Mouse (Mus musculus): ENCODE data around the gene Depdc7. TPM values are rescaled to one million over a fixed set of nuclear protein-coding genes. Genes with fewer than 3 reads are reported as not detected.
A peak's percentile ranks its signal among the peaks of the same experiment; 100 is the strongest.

Depdc7 gene
- polyA plus RNA-seq, 1 experiment from 2014 or later = 19.5 TPM

DNA sequence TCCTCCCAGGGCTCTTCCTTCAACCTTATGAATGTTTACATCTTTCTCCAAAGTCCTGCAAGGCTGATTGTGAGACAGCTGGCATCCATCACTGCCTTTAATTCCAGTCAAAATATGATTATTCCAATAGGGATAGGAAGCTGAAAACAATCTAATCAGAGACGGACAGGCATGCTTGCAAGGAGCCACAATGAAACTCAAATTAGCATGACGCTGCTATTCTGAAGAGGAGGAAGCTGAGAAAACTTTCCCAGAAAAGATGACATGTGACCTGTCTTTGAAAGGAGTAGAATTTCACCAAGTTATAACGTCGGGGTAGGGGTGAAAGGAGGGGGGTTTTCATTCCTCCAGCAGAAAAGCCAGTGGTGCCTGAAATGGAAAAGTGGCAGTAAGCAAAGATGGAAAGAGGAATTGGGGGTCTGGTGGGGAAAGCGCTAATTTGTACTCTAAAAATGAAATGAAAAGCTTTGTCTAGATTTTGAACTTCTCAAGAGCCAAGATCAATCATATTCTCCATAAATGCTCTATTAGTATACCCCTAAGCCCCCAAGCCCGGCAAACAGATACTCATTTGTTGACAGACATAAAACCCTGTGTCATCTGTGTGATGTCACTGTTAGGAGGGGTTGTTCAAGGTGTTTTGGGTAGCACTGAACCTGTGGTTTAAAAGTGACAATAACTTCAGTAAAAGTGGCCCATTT lies 31.9 kb downstream of the Depdc7 start:
- Histone ChIP-seq H3K36me3 (ENCODE audit: control insufficient read depth, insufficient read depth, low read length) (no peaks in the 10 kb centered on the region), H3K9ac (ENCODE audit: low read length) (no peak overlapping the region; the same call in 1 of the 2 replicates), H3K4me3 (ENCODE audit: low read depth, low read length) (peak overlapping the region; percentile 83), H3K4me1 (replicated peaks; ENCODE audit: control insufficient read depth, insufficient read depth, low read length) (peaks cover 18% of the 10 kb centered on the region), H3K4me2 (ENCODE audit: low read length) (peak overlapping the region; percentile 77), H3K9me3 (ENCODE audit: control insufficient read depth, low read length) (no peaks in the 10 kb centered on the region), H3K27me3 (replicated peaks; ENCODE audit: control insufficient read depth, insufficient read depth, low read length) (no peaks in the 10 kb centered on the region), H3K27ac (ENCODE audit: low read depth) (no peak overlapping the region; the same call in 1 of the 2 replicates)
- ATAC-seq (replicated peaks; ENCODE audit: low FRiP score, low TSS enrichment, low read depth) (no peak), DNase-seq (ENCODE audit: low spot score) (no peak)
- 33% methylated on average over 6 of the region's 6 CpGs for WGBS

DNA sequence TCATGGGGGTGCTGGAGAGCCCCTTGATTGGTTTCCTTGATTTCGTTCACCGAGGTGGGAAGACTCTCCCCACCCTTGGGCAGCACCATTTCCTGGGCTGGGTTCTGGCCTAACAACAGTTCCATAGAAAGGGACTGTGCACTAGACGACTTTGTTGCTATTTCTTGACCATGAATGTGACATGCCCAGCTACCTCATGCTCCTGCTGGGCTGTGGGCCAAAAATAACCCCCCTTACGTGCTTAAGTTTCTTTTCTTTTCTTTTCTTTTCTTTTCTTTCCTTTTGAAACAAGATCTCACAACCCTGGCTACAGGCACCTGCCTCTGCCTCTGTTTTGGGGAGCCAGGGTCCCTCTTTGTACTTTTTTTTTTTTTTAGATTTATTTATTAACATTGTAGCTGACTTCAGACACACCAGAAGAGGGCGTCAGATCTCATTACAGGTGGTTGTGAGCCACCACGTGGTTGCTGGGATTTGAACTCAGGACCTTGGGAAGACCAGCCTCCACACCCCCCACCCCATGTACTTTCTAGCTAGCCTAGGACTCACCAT lies 32.8 kb downstream of the Depdc7 start:
- Histone ChIP-seq H3K9me3 (ENCODE audit: control insufficient read depth, low read length) (no peaks in the 10 kb centered on the region), H3K36me3 (ENCODE audit: control insufficient read depth, insufficient read depth, low read length) (no peaks in the 10 kb centered on the region), H3K27ac (ENCODE audit: low read depth) (no peak overlapping the region), H3K27me3 (replicated peaks; ENCODE audit: control insufficient read depth, insufficient read depth, low read length) (no peaks in the 10 kb centered on the region), H3K9ac (ENCODE audit: low read length) (no peak overlapping the region), H3K4me1 (replicated peaks; ENCODE audit: control insufficient read depth, insufficient read depth, low read length) (peaks cover 24% of the 10 kb centered on the region), H3K4me2 (ENCODE audit: low read length) (no peak overlapping the region), H3K4me3 (ENCODE audit: low read depth, low read length) (no peak overlapping the region)
- ATAC-seq (replicated peaks; ENCODE audit: low FRiP score, low TSS enrichment, low read depth) = no peak
- no peak for DNase-seq (ENCODE audit: low spot score)
- WGBS = 60% methylated on average over 6 of the region's 6 CpGs

DNA sequence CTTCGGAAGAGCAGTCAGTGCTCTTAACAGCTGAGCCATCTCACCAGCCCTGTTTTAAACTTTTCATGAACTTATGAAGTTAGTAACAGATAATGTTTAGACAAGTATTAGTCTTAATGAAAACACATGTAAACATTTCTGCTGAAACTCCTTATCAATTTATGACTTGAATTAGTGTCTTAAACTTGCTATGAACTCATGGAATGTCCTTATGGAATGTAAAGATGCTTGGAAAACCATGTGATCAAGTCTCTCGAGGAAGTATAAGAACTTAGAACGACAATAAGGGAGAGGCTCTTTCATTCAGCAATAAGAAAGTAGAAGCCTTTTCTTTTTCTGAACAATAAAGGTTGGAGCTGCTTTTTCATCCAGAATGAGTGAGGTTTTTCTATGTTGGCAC lies 38.3 kb downstream of the Depdc7 start:
- H3K9me3 ChIP-seq (ENCODE audit: control insufficient read depth, low read length) = no peaks in the 10 kb centered on the region
- peaks cover 17% of the 10 kb centered on the region; the same call in 1 of the 2 replicates for H3K4me1 ChIP-seq (replicated peaks; ENCODE audit: control insufficient read depth, insufficient read depth, low read length)
- H3K4me3 ChIP-seq (ENCODE audit: low read depth, low read length) = no peak overlapping the region
- no peaks in the 10 kb centered on the region for H3K36me3 ChIP-seq (ENCODE audit: control insufficient read depth, insufficient read depth, low read length)
- 0 out of 2 replicates have a peak overlapping the region, but pooled peaks have one; percentile 5 for H3K4me2 ChIP-seq (ENCODE audit: low read length)
- H3K9ac ChIP-seq (ENCODE audit: low read length) = no peak overlapping the region
- no peaks in the 10 kb centered on the region for H3K27me3 ChIP-seq (replicated peaks; ENCODE audit: control insufficient read depth, insufficient read depth, low read length)
- DNase-seq (ENCODE audit: low spot score) = no peak
- WGBS = 44% methylated on average over 3 of the region's 3 CpGs
- no peak for ATAC-seq (replicated peaks; ENCODE audit: low FRiP score, low TSS enrichment, low read depth)
- peak overlapping the region; percentile 6; the same call in 1 of the 2 replicates for H3K27ac ChIP-seq (ENCODE audit: low read depth)

DNA sequence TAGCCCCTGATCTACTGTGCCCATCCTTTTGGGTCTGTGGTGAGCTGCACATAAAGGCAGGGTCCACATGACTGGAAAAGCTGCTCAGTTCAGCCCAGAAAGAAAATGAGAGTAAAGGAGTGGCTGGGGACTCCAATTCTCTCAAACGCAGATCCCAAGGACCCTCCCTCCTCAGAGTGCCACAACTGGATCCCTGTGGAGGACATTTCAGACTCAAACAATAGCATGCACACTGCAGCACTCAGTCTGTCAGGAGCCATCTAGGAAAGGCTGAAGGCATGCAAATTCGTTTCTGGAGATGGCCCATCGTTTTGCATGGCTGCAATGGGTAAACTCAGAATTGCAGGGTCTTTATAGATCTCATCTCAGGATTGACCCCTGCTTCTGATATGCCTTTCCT lies 39.5 kb downstream of the Depdc7 start:
- H3K36me3 ChIP-seq (ENCODE audit: control insufficient read depth, insufficient read depth, low read length) = no peaks in the 10 kb centered on the region; the same call in 1 of the 2 replicates
- H3K27me3 ChIP-seq (replicated peaks; ENCODE audit: control insufficient read depth, insufficient read depth, low read length) = no peaks in the 10 kb centered on the region
- H3K9ac ChIP-seq (ENCODE audit: low read length) = no peak overlapping the region
- H3K4me2 ChIP-seq (ENCODE audit: low read length) = no peak overlapping the region
- no peak overlapping the region for H3K4me3 ChIP-seq (ENCODE audit: low read depth, low read length)
- peaks cover 17% of the 10 kb centered on the region; the same call in 1 of the 2 replicates for H3K4me1 ChIP-seq (replicated peaks; ENCODE audit: control insufficient read depth, insufficient read depth, low read length)
- WGBS = 88% methylated on average over 3 of the region's 3 CpGs
- H3K27ac ChIP-seq (ENCODE audit: low read depth) = no peak overlapping the region
- DNase-seq (ENCODE audit: low spot score) = no peak
- H3K9me3 ChIP-seq (ENCODE audit: control insufficient read depth, low read length) = no peaks in the 10 kb centered on the region
- no peak for ATAC-seq (replicated peaks; ENCODE audit: low FRiP score, low TSS enrichment, low read depth)

DNA sequence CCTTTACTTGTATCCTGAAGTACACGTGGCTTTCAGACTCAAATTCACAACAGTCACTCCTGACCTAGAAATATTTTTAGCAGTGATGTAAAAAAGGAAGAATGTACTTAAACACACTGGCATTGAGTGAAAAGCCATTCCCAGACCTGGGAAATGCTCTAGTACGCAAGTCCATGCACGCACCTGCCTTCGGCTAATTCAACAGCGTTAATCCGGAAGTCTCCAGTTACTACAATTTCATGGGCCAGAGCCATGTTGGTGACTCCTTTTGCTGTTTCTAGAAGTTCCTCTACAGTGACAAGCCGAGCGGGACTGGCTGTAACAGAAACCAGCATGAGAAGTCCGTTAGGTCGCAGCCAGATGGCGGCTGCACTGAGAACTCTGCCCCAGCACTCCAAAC lies 43.0 kb downstream of the Depdc7 start:
- Histone ChIP-seq H3K4me2 (ENCODE audit: low read length) (no peak overlapping the region), H3K4me1 (replicated peaks; ENCODE audit: control insufficient read depth, insufficient read depth, low read length) (0 out of 2 replicates have a peak, but pooled peaks cover 3% of the 10 kb centered on the region), H3K27ac (ENCODE audit: low read depth) (no peak overlapping the region), H3K36me3 (ENCODE audit: control insufficient read depth, insufficient read depth, low read length) (peaks cover 4% of the 10 kb centered on the region), H3K27me3 (replicated peaks; ENCODE audit: control insufficient read depth, insufficient read depth, low read length) (no peaks in the 10 kb centered on the region), H3K9me3 (ENCODE audit: control insufficient read depth, low read length) (no peaks in the 10 kb centered on the region), H3K9ac (ENCODE audit: low read length) (no peak overlapping the region), H3K4me3 (ENCODE audit: low read depth, low read length) (no peak overlapping the region)
- ATAC-seq (replicated peaks; ENCODE audit: low FRiP score, low TSS enrichment, low read depth) = no peak
- WGBS = 89% methylated on average over 11 of the region's 11 CpGs
- DNase-seq (ENCODE audit: low spot score) = no peak

DNA sequence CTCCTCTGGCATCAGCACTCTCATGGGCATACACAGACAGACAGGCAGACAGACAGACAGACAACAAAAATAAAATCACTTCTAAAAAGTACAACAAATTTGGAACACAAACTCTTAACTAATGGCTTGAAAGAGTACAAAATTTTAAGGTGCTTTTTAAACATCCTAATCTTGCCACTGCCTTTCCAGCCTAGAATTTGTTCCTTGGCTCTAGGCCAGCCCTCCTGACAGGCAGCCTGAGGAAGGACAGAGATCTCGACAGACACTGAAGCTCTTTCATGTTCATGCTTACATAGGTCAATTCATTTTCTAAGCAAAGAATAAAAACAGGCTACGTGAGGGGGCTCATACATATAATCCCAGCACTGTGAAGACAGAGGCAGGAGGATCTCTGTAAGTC lies 50.1 kb downstream of the Depdc7 start:
- H3K36me3 ChIP-seq (ENCODE audit: control insufficient read depth, insufficient read depth, low read length) = no peaks in the 10 kb centered on the region
- H3K9ac ChIP-seq (ENCODE audit: low read length) = no peak overlapping the region
- ATAC-seq (replicated peaks; ENCODE audit: low FRiP score, low TSS enrichment, low read depth) (no peak), DNase-seq (ENCODE audit: low spot score) (no peak)
- no peak overlapping the region for H3K4me3 ChIP-seq (ENCODE audit: low read depth, low read length)
- no peaks in the 10 kb centered on the region for H3K27me3 ChIP-seq (replicated peaks; ENCODE audit: control insufficient read depth, insufficient read depth, low read length)
- no peak overlapping the region for H3K27ac ChIP-seq (ENCODE audit: low read depth)
- no peak overlapping the region for H3K4me2 ChIP-seq (ENCODE audit: low read length)
- H3K9me3 ChIP-seq (ENCODE audit: control insufficient read depth, low read length) = no peaks in the 10 kb centered on the region
- WGBS = 36% methylated on average over 2 of the region's 2 CpGs
- H3K4me1 ChIP-seq (replicated peaks; ENCODE audit: control insufficient read depth, insufficient read depth, low read length) = no peaks in the 10 kb centered on the region

DNA sequence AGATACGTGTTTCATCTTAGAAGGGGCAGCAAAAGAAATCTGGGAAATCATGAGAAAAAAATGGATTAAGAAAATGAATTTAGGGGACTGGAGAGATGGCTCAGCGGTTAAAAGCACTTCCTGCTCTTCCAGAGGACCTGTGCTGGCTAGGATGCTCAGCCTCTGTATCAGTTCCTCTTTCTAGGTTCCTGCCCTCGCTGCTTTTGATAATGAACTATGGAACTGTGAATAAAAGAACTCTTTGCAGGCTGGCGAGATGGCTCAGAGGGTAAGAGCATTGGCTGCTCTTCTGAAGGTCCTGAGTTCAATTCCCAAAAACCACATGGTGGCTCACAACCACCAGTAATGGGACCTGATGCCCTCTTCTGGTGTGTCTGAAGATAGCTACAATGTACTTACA lies 52.0 kb downstream of the Depdc7 start:
- WGBS = 91% methylated on average over 4 of the region's 4 CpGs
- ATAC-seq (replicated peaks; ENCODE audit: low FRiP score, low TSS enrichment, low read depth) = no peak
- H3K36me3 ChIP-seq (ENCODE audit: control insufficient read depth, insufficient read depth, low read length) = no peaks in the 10 kb centered on the region

DNA sequence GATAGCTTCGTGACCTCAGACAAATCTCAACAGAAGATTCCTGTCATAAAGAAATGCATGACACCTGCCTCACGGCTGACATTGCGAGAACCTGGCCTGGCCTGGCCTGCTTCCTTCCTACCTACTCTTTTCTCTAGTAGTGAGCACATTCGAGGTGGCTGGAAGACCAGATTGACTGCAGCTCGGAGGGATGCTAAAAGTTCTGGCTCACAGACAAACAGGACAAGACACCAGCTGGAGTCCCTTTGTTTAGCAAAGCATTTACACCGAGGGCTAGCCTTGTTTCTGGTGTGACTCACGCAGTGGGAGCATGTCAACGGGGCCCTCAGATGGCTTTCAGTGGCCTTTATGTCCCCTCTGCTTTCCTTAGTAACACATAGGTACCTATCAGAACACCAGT lies 54.0 kb downstream of the Depdc7 start:
- no peak overlapping the region for H3K27ac ChIP-seq (ENCODE audit: low read depth)
- H3K4me3 ChIP-seq (ENCODE audit: low read depth, low read length) = no peak overlapping the region
- no peak overlapping the region for H3K9ac ChIP-seq (ENCODE audit: low read length)
- ATAC-seq (replicated peaks; ENCODE audit: low FRiP score, low TSS enrichment, low read depth) (no peak), DNase-seq (ENCODE audit: low spot score) (no peak)
- no peaks in the 10 kb centered on the region for H3K9me3 ChIP-seq (ENCODE audit: control insufficient read depth, low read length)
- 81% methylated on average over 8 of the region's 8 CpGs for WGBS
- H3K4me1 ChIP-seq (replicated peaks; ENCODE audit: control insufficient read depth, insufficient read depth, low read length) = no peaks in the 10 kb centered on the region
- no peak overlapping the region for H3K4me2 ChIP-seq (ENCODE audit: low read length)
- 0 out of 2 replicates have a peak, but pooled peaks cover 6% of the 10 kb centered on the region for H3K36me3 ChIP-seq (ENCODE audit: control insufficient read depth, insufficient read depth, low read length)
- no peaks in the 10 kb centered on the region for H3K27me3 ChIP-seq (replicated peaks; ENCODE audit: control insufficient read depth, insufficient read depth, low read length)

More for the DNA sequence above, 52.0 kb downstream of the Depdc7 start:
- no peaks in the 10 kb centered on the region for H3K9me3 ChIP-seq (ENCODE audit: control insufficient read depth, low read length)
- H3K9ac ChIP-seq (ENCODE audit: low read length) = no peak overlapping the region
- no peak overlapping the region for H3K4me3 ChIP-seq (ENCODE audit: low read depth, low read length)
- H3K27ac ChIP-seq (ENCODE audit: low read depth) = no peak overlapping the region
- H3K27me3 ChIP-seq (replicated peaks; ENCODE audit: control insufficient read depth, insufficient read depth, low read length) = no peaks in the 10 kb centered on the region
- H3K4me1 ChIP-seq (replicated peaks; ENCODE audit: control insufficient read depth, insufficient read depth, low read length) = no peaks in the 10 kb centered on the region
- H3K4me2 ChIP-seq (ENCODE audit: low read length) = no peak overlapping the region
- DNase-seq (ENCODE audit: low spot score) = no peak

DNA sequence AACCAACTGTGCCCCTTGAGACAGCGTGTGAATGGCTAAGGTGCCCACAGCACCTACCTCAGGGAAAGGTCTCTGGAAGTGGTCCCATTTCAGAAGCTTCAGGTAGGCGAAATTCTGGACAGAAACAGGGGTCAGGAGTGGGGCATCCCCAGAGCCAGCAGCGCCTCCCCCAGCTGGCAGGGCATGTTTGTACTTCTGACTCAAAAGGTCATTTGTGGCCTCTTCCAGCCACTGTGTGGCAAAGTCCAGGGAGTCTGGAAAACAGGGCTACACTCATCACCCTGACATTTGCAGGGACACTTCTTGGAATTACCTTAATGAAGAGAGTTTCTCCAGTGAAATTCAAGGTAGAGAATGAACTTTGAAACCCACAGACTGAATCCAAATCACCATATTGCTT lies 54.4 kb downstream of the Depdc7 start:
- Histone ChIP-seq H3K9ac (ENCODE audit: low read length) (no peak overlapping the region), H3K4me1 (replicated peaks; ENCODE audit: control insufficient read depth, insufficient read depth, low read length) (no peaks in the 10 kb centered on the region), H3K36me3 (ENCODE audit: control insufficient read depth, insufficient read depth, low read length) (peaks cover 8% of the 10 kb centered on the region; the same call in 1 of the 2 replicates), H3K27me3 (replicated peaks; ENCODE audit: control insufficient read depth, insufficient read depth, low read length) (no peaks in the 10 kb centered on the region), H3K4me3 (ENCODE audit: low read depth, low read length) (no peak overlapping the region), H3K9me3 (ENCODE audit: control insufficient read depth, low read length) (no peaks in the 10 kb centered on the region), H3K27ac (ENCODE audit: low read depth) (no peak overlapping the region), H3K4me2 (ENCODE audit: low read length) (no peak overlapping the region)
- 74% methylated on average over 3 of the region's 3 CpGs for WGBS
- DNase-seq (ENCODE audit: low spot score) = no peak
- ATAC-seq (replicated peaks; ENCODE audit: low FRiP score, low TSS enrichment, low read depth) = no peak

Data from intestine, embryonic 14.5 days (tissue).